ENCODE assay signal across 8 mouse cellular contexts in genomic region chr11:79992035-79992591, GRCm38 (mm10). TPM values are rescaled to one million over a fixed set of nuclear protein-coding genes. Genes with fewer than 3 reads are reported as not detected.
A peak's percentile ranks its signal among the peaks of the same experiment; 100 is the strongest.
DNase-seq lines count a peak whose midpoint lies in the region; ATAC-seq and TF ChIP-seq lines count a peak whose summit lies in the region.

No protein-coding gene starts in this region.

- H3K4me3 ChIP-seq in E14TG2a.4 (replicated peaks; ENCODE audit: low read length) = peak overlapping the region; percentile 99
- H3K4me3 ChIP-seq in forebrain, embryonic 14.5 days (ENCODE audit: low read depth, low read length) = peak overlapping the region; percentile 96
- H3K4me3 ChIP-seq in liver, embryonic 13.5 days (replicated peaks) = peak overlapping the region; percentile 99

- peaks cover 21% of the 10 kb centered on the region for H3K36me3 ChIP-seq in E14TG2a.4 (ENCODE audit: insufficient read depth, low read length)
- peaks cover 10% of the 10 kb centered on the region for H3K36me3 ChIP-seq in forebrain, embryonic 14.5 days (ENCODE audit: control insufficient read depth, insufficient read depth, low read length)
- peaks cover 13% of the 10 kb centered on the region for H3K36me3 ChIP-seq in liver, embryonic 13.5 days

- no peaks in the 10 kb centered on the region for H3K9me3 ChIP-seq in E14TG2a.4 (ENCODE audit: low read length)
- no peaks in the 10 kb centered on the region for H3K9me3 ChIP-seq in forebrain, embryonic 14.5 days (replicated peaks; ENCODE audit: control insufficient read depth, low read length)
- no peaks in the 10 kb centered on the region for H3K9me3 ChIP-seq in liver, embryonic 13.5 days (replicated peaks)

- H3K4me2 ChIP-seq in forebrain, embryonic 14.5 days (ENCODE audit: low read length) = peak overlapping the region; percentile 82
- H3K4me2 ChIP-seq in liver, embryonic 13.5 days = peak overlapping the region; percentile 89

- WGBS in forebrain, embryonic 14.5 days = 31% methylated on average over 20 of the region's 21 CpGs
- WGBS in liver, embryonic 13.5 days (ENCODE audit: insufficient replicate concordance) = 14% methylated on average over 21 of the region's 21 CpGs

- H3K9ac ChIP-seq in forebrain, embryonic 14.5 days (ENCODE audit: low read length) = peak overlapping the region; percentile 79
- peak overlapping the region; percentile 82 for H3K9ac ChIP-seq in liver, embryonic 13.5 days

- H3K4me1 ChIP-seq in E14TG2a.4 (replicated peaks; ENCODE audit: low read depth, low read length) = peaks cover 29% of the 10 kb centered on the region
- peaks cover 2% of the 10 kb centered on the region; the same call in 1 of the 2 replicates for H3K4me1 ChIP-seq in forebrain, embryonic 14.5 days (ENCODE audit: control insufficient read depth, insufficient read depth, low read length)
- H3K4me1 ChIP-seq in liver, embryonic 13.5 days (replicated peaks) = peaks cover 15% of the 10 kb centered on the region

- H3K27me3 ChIP-seq in E14TG2a.4 (ENCODE audit: insufficient read depth, low read length) = no peaks in the 10 kb centered on the region
- H3K27me3 ChIP-seq in forebrain, embryonic 14.5 days (replicated peaks; ENCODE audit: control insufficient read depth, insufficient read depth, low read length) = no peaks in the 10 kb centered on the region
- no peaks in the 10 kb centered on the region for H3K27me3 ChIP-seq in liver, embryonic 13.5 days

- H3K27ac ChIP-seq in forebrain, embryonic 14.5 days (ENCODE audit: low read depth, low read length) = peak overlapping the region; percentile 99
- H3K27ac ChIP-seq in liver, embryonic 13.5 days = peak overlapping the region; percentile 92

- no peak for TF ChIP-seq CTCF in E14TG2a.4 (conservative IDR thresholded peaks at IDR 0.05; ENCODE audit: low read length)

- DNase-seq in gastrocnemius, adult 18-20 months (ENCODE audit: low spot score) = peak; percentile 3
- DNase-seq in gastrocnemius, postnatal 25 days = no peak
- no peak for DNase-seq in forebrain, embryonic 14.5 days (ENCODE audit: low spot score)
- no peak for DNase-seq in liver, embryonic 13.5 days
- no peak for DNase-seq in adrenal gland, adult (ENCODE audit: inconsistent age in 2 of 2, low spot score in 1 of 2)
- no peak for DNase-seq in thymus, adult 18-20 months
- no peak for DNase-seq in cerebellum, postnatal 25 days

- no peak for ATAC-seq in forebrain, embryonic 14.5 days
- no peak for ATAC-seq in liver, embryonic 13.5 days (ENCODE audit: low read depth)

RNA-seq across cellular contexts. Expression of gene Suz12, which starts 0.8 kb away (rescaled TPM):
- 10 to 100 TPM; 18.3 to 18.8 TPM for total RNA-seq in gastrocnemius, adult 18-20 months (2021)
- total RNA-seq in gastrocnemius, postnatal 25 days (2021) = 10 to 100 TPM; 16.9 to 17.6 TPM
- 19.4 and 23.6 TPM in 2 replicates for polyA plus RNA-seq in forebrain, embryonic 14.5 days (2014; fragmentation: Nextera tagmentation; extraction: Ambion mirVana)
- 16.4 and 20.4 TPM in 2 replicates for polyA plus RNA-seq in liver, embryonic 13.5 days (2015; fragmentation: Nextera tagmentation; extraction: Ambion mirVana)

RNA-seq across cellular contexts. Expression of gene Utp6, which starts 29.9 kb away (rescaled TPM):
- 10 to 100 TPM; 26.4 to 33.1 TPM for total RNA-seq in gastrocnemius, adult 18-20 months (2021)
- total RNA-seq in gastrocnemius, postnatal 25 days (2021) = 10 to 100 TPM; 24.6 to 26.0 TPM
- 52.1 and 54.2 TPM in 2 replicates for polyA plus RNA-seq in forebrain, embryonic 14.5 days (2014; fragmentation: Nextera tagmentation; extraction: Ambion mirVana)
- 30.0 and 42.6 TPM in 2 replicates for polyA plus RNA-seq in liver, embryonic 13.5 days (2015; fragmentation: Nextera tagmentation; extraction: Ambion mirVana)
